ENCODE assay signal across 11 mouse cellular contexts in genomic region chr2:75731233-75731651, GRCm38 (mm10). TPM values are rescaled to one million over a fixed set of nuclear protein-coding genes. Genes with fewer than 3 reads are reported as not detected.
DNase-seq lines count a peak whose midpoint lies in the region; ATAC-seq and TF ChIP-seq lines count a peak whose summit lies in the region.
"Had no signal": no experiment of that assay in that cellular context is flagged by ENCODE, and none has a peak within 500 bp of the region (broad histone marks: within the 10 kb centered on the region; RNA-seq: fewer than 3 reads in every experiment).

No protein-coding gene starts in this region.

- intact Hi-C loops in left cerebral cortex, postnatal 4 days (cut with DNase I), result no loop called here

- 38% methylated on average over 5 of the region's 5 CpGs for WGBS in liver, postnatal 0 days (ENCODE audit: insufficient replicate concordance)
- 67% methylated on average over 5 of the region's 5 CpGs for WGBS in stomach, postnatal 0 days
- WGBS in hindbrain, embryonic 11.5 days, result 86% methylated on average over 5 of the region's 5 CpGs
- WGBS in midbrain, embryonic 13.5 days, result 82% methylated on average over 5 of the region's 5 CpGs

- no peaks in the 10 kb centered on the region for H3K36me3 ChIP-seq in liver, postnatal 0 days (replicated peaks; ENCODE audit: insufficient read depth, low read length)
- H3K36me3 ChIP-seq in stomach, postnatal 0 days (ENCODE audit: control insufficient read depth, insufficient read depth, low read length), result no peaks in the 10 kb centered on the region
- no peaks in the 10 kb centered on the region for H3K36me3 ChIP-seq in hindbrain, embryonic 11.5 days (ENCODE audit: control insufficient read depth, insufficient read depth, low read length)
- H3K36me3 ChIP-seq in midbrain, embryonic 13.5 days, result no peaks in the 10 kb centered on the region
- H3K36me3 ChIP-seq: embryonic facial prominence, embryonic 10.5 days had no signal

- H3K27me3 ChIP-seq in liver, postnatal 0 days (ENCODE audit: insufficient read depth, low read length), result no peaks in the 10 kb centered on the region
- H3K27me3 ChIP-seq in stomach, postnatal 0 days (ENCODE audit: control insufficient read depth, insufficient read depth, low read length), result no peaks in the 10 kb centered on the region
- H3K27me3 ChIP-seq in hindbrain, embryonic 11.5 days (ENCODE audit: control insufficient read depth, insufficient read depth, low read length), result no peaks in the 10 kb centered on the region
- no peaks in the 10 kb centered on the region for H3K27me3 ChIP-seq in midbrain, embryonic 13.5 days
- H3K27me3 ChIP-seq: Patski had no signal

- ATAC-seq in liver, postnatal 0 days, result peak; percentile 77
- ATAC-seq in stomach, postnatal 0 days (ENCODE audit: low FRiP score, low TSS enrichment), result peak; percentile 94
- ATAC-seq in hindbrain, embryonic 11.5 days (ENCODE audit: low FRiP score), result no peak
- no peak for ATAC-seq in midbrain, embryonic 13.5 days
- ATAC-seq: Patski had no signal

- no peak overlapping the region for H3K4me2 ChIP-seq in liver, postnatal 0 days (ENCODE audit: low read depth, low read length)
- no peak overlapping the region for H3K4me2 ChIP-seq in stomach, postnatal 0 days (replicated peaks; ENCODE audit: low read depth)
- no peak overlapping the region for H3K4me2 ChIP-seq in hindbrain, embryonic 11.5 days (replicated peaks; ENCODE audit: low read depth, low read length)
- no peak overlapping the region for H3K4me2 ChIP-seq in midbrain, embryonic 13.5 days (replicated peaks)

- no peak for TF ChIP-seq CTCF in liver, postnatal 0 days (IDR thresholded peaks at IDR 0.05; ENCODE audit: low read depth)
- no peak for TF ChIP-seq CTCF in stomach, postnatal 0 days (IDR thresholded peaks at IDR 0.05; ENCODE audit: low read depth)

- H3K9ac ChIP-seq in liver, postnatal 0 days (replicated peaks), result peak overlapping the region; percentile 21; the same call in 1 of the 2 replicates
- H3K9ac ChIP-seq in stomach, postnatal 0 days (ENCODE audit: low read length), result no peak overlapping the region
- H3K9ac ChIP-seq in hindbrain, embryonic 11.5 days (ENCODE audit: low read depth, low read length), result no peak overlapping the region
- H3K9ac ChIP-seq in midbrain, embryonic 13.5 days (replicated peaks), result no peak overlapping the region

- no peak for TF ChIP-seq EP300 in liver, postnatal 0 days (IDR thresholded peaks at IDR 0.05; ENCODE audit: low read depth)
- no peak for TF ChIP-seq EP300 in stomach, postnatal 0 days (optimal IDR thresholded peaks at IDR 0.05)

- DNase-seq in lung, adult 18-20 months, result peak; percentile 54 to 57
- no peak for DNase-seq in lung, postnatal 10 days
- peak; percentile 45 for DNase-seq in c-Kit-positive CD71-negative TER-119-negative erythroid progenitor cells, embryonic 14.5 days (ENCODE audit: low read depth)
- DNase-seq in liver, postnatal 0 days, result peak; percentile 33
- DNase-seq in stomach, postnatal 0 days (ENCODE audit: low spot score), result peak; percentile 36
- DNase-seq in left cerebral cortex, postnatal 4 days, result no peak
- DNase-seq in hindbrain, embryonic 11.5 days (ENCODE audit: low spot score), result no peak
- DNase-seq: layer of hippocampus, postnatal 36 days had no signal

- peak overlapping the region; percentile 64 for H3K27ac ChIP-seq in liver, postnatal 0 days (ENCODE audit: low read depth)
- 0 out of 2 replicates have a peak overlapping the region, but pooled peaks have one; percentile 18 for H3K27ac ChIP-seq in stomach, postnatal 0 days (replicated peaks)
- no peak overlapping the region for H3K27ac ChIP-seq in hindbrain, embryonic 11.5 days (ENCODE audit: low read depth, low read length)
- no peak overlapping the region for H3K27ac ChIP-seq in midbrain, embryonic 13.5 days
- H3K27ac ChIP-seq: embryonic facial prominence, embryonic 10.5 days had no signal

- peaks cover 27% of the 10 kb centered on the region for H3K4me1 ChIP-seq in liver, postnatal 0 days (ENCODE audit: insufficient read depth)
- H3K4me1 ChIP-seq in stomach, postnatal 0 days (replicated peaks; ENCODE audit: control insufficient read depth, insufficient read depth), result no peaks in the 10 kb centered on the region; the same call in 1 of the 2 replicates
- no peaks in the 10 kb centered on the region for H3K4me1 ChIP-seq in hindbrain, embryonic 11.5 days (replicated peaks; ENCODE audit: control insufficient read depth, insufficient read depth, low read length)
- no peaks in the 10 kb centered on the region for H3K4me1 ChIP-seq in midbrain, embryonic 13.5 days (replicated peaks)

- no peaks in the 10 kb centered on the region for H3K9me3 ChIP-seq in liver, postnatal 0 days (ENCODE audit: low read length)
- no peaks in the 10 kb centered on the region for H3K9me3 ChIP-seq in stomach, postnatal 0 days (ENCODE audit: control insufficient read depth, low read length)
- no peaks in the 10 kb centered on the region for H3K9me3 ChIP-seq in hindbrain, embryonic 11.5 days (ENCODE audit: control insufficient read depth, low read length)
- no peaks in the 10 kb centered on the region for H3K9me3 ChIP-seq in midbrain, embryonic 13.5 days
- H3K9me3 ChIP-seq: embryonic facial prominence, embryonic 10.5 days had no signal

- H3K4me3 ChIP-seq in liver, postnatal 0 days (ENCODE audit: low read depth, low read length), result no peak overlapping the region
- no peak overlapping the region for H3K4me3 ChIP-seq in stomach, postnatal 0 days (ENCODE audit: low read depth, low read length)
- no peak overlapping the region for H3K4me3 ChIP-seq in hindbrain, embryonic 11.5 days (ENCODE audit: low read depth, low read length)
- H3K4me3 ChIP-seq in midbrain, embryonic 13.5 days (replicated peaks), result no peak overlapping the region
- H3K4me3 ChIP-seq: embryonic facial prominence, embryonic 10.5 days had no signal

RNA-seq across cellular contexts. Expression of gene Nfe2l2, which starts 26.8 kb away (rescaled TPM):
- 58.7 and 59.4 TPM in 2 replicates for polyA plus RNA-seq in liver, postnatal 0 days (2015; fragmentation: Nextera tagmentation; extraction: Ambion mirVana)
- polyA plus RNA-seq in stomach, postnatal 0 days (2015; fragmentation: Nextera tagmentation; extraction: Ambion mirVana), result 125 and 144 TPM in 2 replicates
- 1 to 10 TPM; 8.8 to 9.2 TPM for total RNA-seq in left cerebral cortex, postnatal 4 days (2021)
- polyA plus RNA-seq in hindbrain, embryonic 11.5 days (2014; fragmentation: Nextera tagmentation; extraction: Ambion mirVana), result 28.4 and 28.5 TPM in 2 replicates
- 10.5 and 11.1 TPM in 2 replicates for polyA plus RNA-seq in midbrain, embryonic 13.5 days (2015; fragmentation: Nextera tagmentation; extraction: Ambion mirVana)

Comparison
In these comparisons a context has a peak if more than half of its experiments do, and no peak if none do; other contexts are left out.
1. DNase-seq: peak in lung, adult 18-20 months (2 of 2), c-Kit-positive CD71-negative TER-119-negative erythroid progenitor cells, embryonic 14.5 days (single experiment), liver, postnatal 0 days (single experiment) and stomach, postnatal 0 days (single experiment); none in lung, postnatal 10 days (single experiment), left cerebral cortex, postnatal 4 days (single experiment) and hindbrain, embryonic 11.5 days (single experiment).
2. ATAC-seq: peak in liver, postnatal 0 days (single experiment) and stomach, postnatal 0 days (single experiment); none in hindbrain, embryonic 11.5 days (single experiment) and midbrain, embryonic 13.5 days (single experiment).
3. H3K27ac ChIP-seq: peak in liver, postnatal 0 days (single experiment) and stomach, postnatal 0 days (single experiment); none in hindbrain, embryonic 11.5 days (single experiment) and midbrain, embryonic 13.5 days (single experiment).